ENCODE assay signal across 9 mouse cellular contexts in the genomic region with DNA sequence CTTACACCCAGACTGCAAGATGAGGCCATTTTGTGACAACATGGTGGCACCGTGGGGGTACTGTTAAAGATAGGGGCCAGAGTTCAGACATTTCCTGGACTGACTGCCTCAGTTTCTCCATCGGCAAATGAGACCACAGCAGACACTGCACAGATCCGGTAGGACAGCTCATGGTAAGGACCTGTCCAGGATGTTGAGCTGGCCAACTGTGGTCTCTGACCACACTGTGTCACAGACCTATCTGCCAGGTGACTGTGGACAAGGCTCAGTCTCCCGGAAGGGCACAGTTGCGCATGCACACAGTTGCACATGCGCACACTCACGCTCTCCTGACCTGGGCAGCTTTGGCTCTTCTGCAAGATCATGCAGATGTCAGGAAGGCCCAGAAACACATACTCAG.
DNase-seq lines count a peak whose midpoint lies in the region; ATAC-seq and TF ChIP-seq lines count a peak whose summit lies in the region.
"Had no signal": no experiment of that assay in that cellular context is flagged by ENCODE, and none has a peak within 500 bp of the region (broad histone marks: within the 10 kb centered on the region; RNA-seq: fewer than 3 reads in every experiment).

No protein-coding gene starts in this region.

- no peaks in the 10 kb centered on the region for H3K36me3 ChIP-seq in heart, embryonic 12.5 days
- H3K36me3 ChIP-seq in C2C12 (ENCODE audit: control insufficient read depth, insufficient read depth), result no peaks in the 10 kb centered on the region
- no peaks in the 10 kb centered on the region for H3K36me3 ChIP-seq in forebrain, embryonic 12.5 days (replicated peaks)
- no peaks in the 10 kb centered on the region for H3K36me3 ChIP-seq in limb, embryonic 14.5 days (ENCODE audit: control insufficient read depth, insufficient read depth, low read length)
- H3K36me3 ChIP-seq: liver, embryonic 15.5 days had no signal

- DNase-seq in heart, postnatal 10 days, result no peak
- no peak for DNase-seq in limb, embryonic 14.5 days (ENCODE audit: low spot score)
- DNase-seq in c-Kit-positive CD71-positive TER-119-positive erythroid progenitor cells, embryonic 14.5 days (ENCODE audit: low spot score), result no peak
- DNase-seq in left cerebral cortex, postnatal 10 days (ENCODE audit: extremely low spot score in 1 of 2, low spot score in 2 of 2), result no peak
- DNase-seq in adrenal gland, postnatal 36 days, result no peak

- 0 out of 2 replicates have a peak overlapping the region, but pooled peaks have one; percentile 87 for H3K9ac ChIP-seq in heart, embryonic 12.5 days
- no peak overlapping the region for H3K9ac ChIP-seq in forebrain, embryonic 12.5 days
- no peak overlapping the region for H3K9ac ChIP-seq in limb, embryonic 14.5 days (ENCODE audit: low read depth, low read length, severe bottlenecking)
- H3K9ac ChIP-seq: liver, embryonic 15.5 days had no signal

- peak overlapping the region; percentile 92; the same call in 1 of the 2 replicates for H3K4me2 ChIP-seq in heart, embryonic 12.5 days
- H3K4me2 ChIP-seq in forebrain, embryonic 12.5 days, result no peak overlapping the region
- 0 out of 2 replicates have a peak overlapping the region, but pooled peaks have one; percentile 84 for H3K4me2 ChIP-seq in limb, embryonic 14.5 days (replicated peaks; ENCODE audit: low read depth, low read length, severe bottlenecking)

- no peak for ATAC-seq in heart, embryonic 12.5 days (ENCODE audit: insufficient number of reproducible peaks, low FRiP score)
- no peak for ATAC-seq in forebrain, embryonic 12.5 days (ENCODE audit: low FRiP score)
- no peak for ATAC-seq in limb, embryonic 14.5 days (ENCODE audit: low FRiP score, low read depth)

- TF ChIP-seq POLR2A in limb, embryonic 14.5 days (IDR thresholded peaks at IDR 0.05; ENCODE audit: borderline replicate concordance, extremely low read depth, insufficient read depth, insufficient read length), result no peak

- no peaks in the 10 kb centered on the region for H3K27me3 ChIP-seq in heart, embryonic 12.5 days (replicated peaks)
- no peaks in the 10 kb centered on the region for H3K27me3 ChIP-seq in C2C12 (ENCODE audit: control insufficient read depth, insufficient read depth, insufficient read length)
- no peaks in the 10 kb centered on the region for H3K27me3 ChIP-seq in forebrain, embryonic 12.5 days
- H3K27me3 ChIP-seq in limb, embryonic 14.5 days (ENCODE audit: control insufficient read depth, insufficient read depth, low read length), result no peaks in the 10 kb centered on the region

- peaks cover 62% of the 10 kb centered on the region for H3K4me1 ChIP-seq in heart, embryonic 12.5 days (replicated peaks)
- H3K4me1 ChIP-seq in forebrain, embryonic 12.5 days, result peaks cover 76% of the 10 kb centered on the region
- H3K4me1 ChIP-seq in limb, embryonic 14.5 days (ENCODE audit: control insufficient read depth, insufficient read depth, low read length), result peaks cover 64% of the 10 kb centered on the region

- no peak for TF ChIP-seq CTCF in C2C12 (IDR thresholded peaks at IDR 0.05; ENCODE audit: control insufficient read depth, insufficient read depth, insufficient read length)

- WGBS in heart, embryonic 12.5 days, result 90% methylated on average over 7 of the region's 7 CpGs
- 93% methylated on average over 7 of the region's 7 CpGs for WGBS in forebrain, embryonic 12.5 days
- 96% methylated on average over 7 of the region's 7 CpGs for WGBS in limb, embryonic 14.5 days

- peak overlapping the region; percentile 92 for H3K27ac ChIP-seq in heart, embryonic 12.5 days (ENCODE audit: poor library complexity, severe bottlenecking)
- peak overlapping the region; percentile 98 for H3K27ac ChIP-seq in forebrain, embryonic 12.5 days
- H3K27ac ChIP-seq in limb, embryonic 14.5 days (replicated peaks; ENCODE audit: low read depth, low read length), result peak overlapping the region; percentile 88; the same call in 1 of the 2 replicates

- no peaks in the 10 kb centered on the region for H3K79me3 ChIP-seq in C2C12 (ENCODE audit: low read depth)

- no peak overlapping the region; the same call in 1 of the 2 replicates for H3K4me3 ChIP-seq in heart, embryonic 12.5 days
- no peak overlapping the region for H3K4me3 ChIP-seq in C2C12 (ENCODE audit: insufficient read depth, poor library complexity, severe bottlenecking)
- H3K4me3 ChIP-seq in forebrain, embryonic 12.5 days (replicated peaks), result no peak overlapping the region
- 0 out of 2 replicates have a peak overlapping the region, but pooled peaks have one; percentile 47 for H3K4me3 ChIP-seq in limb, embryonic 14.5 days (replicated peaks; ENCODE audit: low read length)

- intact Hi-C loops in heart, postnatal 10 days (cut with DNase I), result no loop called here
- intact Hi-C loops in left cerebral cortex, postnatal 10 days (cut with DNase I), result no loop called here

- no peak overlapping the region for H3ac ChIP-seq in C2C12 (ENCODE audit: control insufficient read depth, insufficient read length, low read depth)

- peaks cover 7% of the 10 kb centered on the region for H3K79me2 ChIP-seq in C2C12 (ENCODE audit: control insufficient read depth, insufficient read depth)

- no peaks in the 10 kb centered on the region for H3K9me3 ChIP-seq in heart, embryonic 12.5 days (replicated peaks)
- H3K9me3 ChIP-seq in forebrain, embryonic 12.5 days, result no peaks in the 10 kb centered on the region
- no peaks in the 10 kb centered on the region for H3K9me3 ChIP-seq in limb, embryonic 14.5 days (ENCODE audit: control insufficient read depth, low read length)
- H3K9me3 ChIP-seq: liver, embryonic 15.5 days had no signal

TF ChIP-seq in C2C12, 6 proteins besides CTCF, POLR2A, EP300 and RAD21:
- TF ChIP-seq FOSL1 (IDR thresholded peaks at IDR 0.05; ENCODE audit: insufficient read depth, low read length, poor library complexity, severe bottlenecking) (no peak), CEBPB (IDR thresholded peaks at IDR 0.05; ENCODE audit: low read depth) (no peak), MYOD1 (IDR thresholded peaks at IDR 0.05; ENCODE audit: control insufficient read depth, insufficient read length, low read depth) (no peak), USF1 (IDR thresholded peaks at IDR 0.05; ENCODE audit: low read depth) (no peak), MYOG (IDR thresholded peaks at IDR 0.05; ENCODE audit: control insufficient read depth, extremely low read depth, insufficient read length) (no peak), MAX (IDR thresholded peaks at IDR 0.05) (peak; percentile 35)
TF ChIP-seq in C2C12: peak in this region for 1.
